Mouse (Mus musculus) intestine, embryonic 15.5 days (tissue): ENCODE measurements around the gene Cemip2. TPM values are rescaled to one million over a fixed set of nuclear protein-coding genes. Genes with fewer than 3 reads are reported as not detected.

Source experiments
- ATAC-seq: fragments of 200-750 bp; cut with Nextera tagmentation; 2 replicates; pipeline ENCODE4 v1.8.0; 2017; ENCODE audit warnings: moderate TSS enrichment, moderate library complexity
- H3K27ac ChIP-seq: fragments of 300-500 bp; sonication (generic); 2 replicates; pipeline ENCODE4 v1.5.1; 2015; ENCODE audit warnings: mild to moderate bottlenecking, inconsistent platforms
- H3K27me3 ChIP-seq: fragments of 300-500 bp; sonication (generic); replicated peaks from 2 replicates; pipeline ENCODE4 v1.6.1; 2015; ENCODE audit warnings: inconsistent platforms
- H3K36me3 ChIP-seq: fragments of 300-500 bp; sonication (generic); 2 replicates; pipeline ENCODE4 v1.6.1; 2015; ENCODE audit warnings: inconsistent platforms
- H3K4me1 ChIP-seq: fragments of 300-500 bp; sonication (generic); replicated peaks from 2 replicates; pipeline ENCODE4 v1.6.1; 2015; ENCODE audit warnings: inconsistent platforms
- H3K4me2 ChIP-seq: fragments of 300-500 bp; sonication (generic); replicated peaks from 2 replicates; pipeline ENCODE4 v1.6.1; 2015; ENCODE audit warnings: mild to moderate bottlenecking, inconsistent platforms
- H3K4me3 ChIP-seq: fragments of 300-500 bp; sonication (generic); replicated peaks from 2 replicates; pipeline ENCODE4 v1.5.1; 2015; ENCODE audit warnings: inconsistent platforms
- H3K9ac ChIP-seq: fragments of 300-500 bp; sonication (generic); 2 replicates; pipeline ENCODE4 v1.6.1; 2015; ENCODE audit warnings: inconsistent platforms
- H3K9me3 ChIP-seq: fragments of 300-500 bp; sonication (generic); 2 replicates; pipeline ENCODE4 v1.6.1; 2016; ENCODE audit warnings: inconsistent platforms
- WGBS: fragments of 180-500 bp; shearing (Covaris S2); methylation state at CpG from one replicate; pipeline ENCODE4 v1.1.7; 2015; 5-methylcytosine and 5-hydroxymethylcytosine counted together
- polyA plus RNA-seq: library from polyadenylated mRNA; unstranded; fragments of >200 nt; fragmentation: Nextera tagmentation; extraction: Ambion mirVana; gene quantifications from 2 replicates; pipeline ENCODE4 v1.2.1, GENCODE M21; 2015

Gene Cemip2
- polyA plus RNA-seq, 1 experiment from 2014 or later, result 12.0 TPM

- H3K27me3 ChIP-seq, result no peaks in the 10 kb centered on the region
- peaks cover 4% of the 10 kb centered on the region; the same call in 1 of the 2 replicates for H3K36me3 ChIP-seq
- H3K27ac ChIP-seq, result no peak overlapping the region
- no peak for ATAC-seq
- no peak overlapping the region for H3K4me3 ChIP-seq
- H3K9ac ChIP-seq, result no peak overlapping the region
- 0 out of 2 replicates have a peak, but pooled peaks cover 4% of the 10 kb centered on the region for H3K4me1 ChIP-seq
- no peaks in the 10 kb centered on the region for H3K9me3 ChIP-seq
- 88% methylated on average over 5 of the region's 5 CpGs for whole genome bisulfite sequencing
- H3K4me2 ChIP-seq, result no peak overlapping the region
These were observed 46.0 kb downstream of the Cemip2 start for GRCm38 (mm10) chr19:21824146-21824545.

- Histone ChIP-seq H3K27ac (no peak overlapping the region), H3K4me3 (no peak overlapping the region), H3K9ac (no peak overlapping the region), H3K9me3 (no peaks in the 10 kb centered on the region), H3K4me2 (no peak overlapping the region), H3K27me3 (no peaks in the 10 kb centered on the region), H3K4me1 (0 out of 2 replicates have a peak, but pooled peaks cover 4% of the 10 kb centered on the region), H3K36me3 (peaks cover 4% of the 10 kb centered on the region; the same call in 1 of the 2 replicates)
- ATAC-seq, result no peak
- 90% methylated on average over 4 of the region's 4 CpGs for WGBS
These were observed 47.2 kb downstream of the Cemip2 start for GRCm38 (mm10) chr19:21825128-21825885.

DNA sequence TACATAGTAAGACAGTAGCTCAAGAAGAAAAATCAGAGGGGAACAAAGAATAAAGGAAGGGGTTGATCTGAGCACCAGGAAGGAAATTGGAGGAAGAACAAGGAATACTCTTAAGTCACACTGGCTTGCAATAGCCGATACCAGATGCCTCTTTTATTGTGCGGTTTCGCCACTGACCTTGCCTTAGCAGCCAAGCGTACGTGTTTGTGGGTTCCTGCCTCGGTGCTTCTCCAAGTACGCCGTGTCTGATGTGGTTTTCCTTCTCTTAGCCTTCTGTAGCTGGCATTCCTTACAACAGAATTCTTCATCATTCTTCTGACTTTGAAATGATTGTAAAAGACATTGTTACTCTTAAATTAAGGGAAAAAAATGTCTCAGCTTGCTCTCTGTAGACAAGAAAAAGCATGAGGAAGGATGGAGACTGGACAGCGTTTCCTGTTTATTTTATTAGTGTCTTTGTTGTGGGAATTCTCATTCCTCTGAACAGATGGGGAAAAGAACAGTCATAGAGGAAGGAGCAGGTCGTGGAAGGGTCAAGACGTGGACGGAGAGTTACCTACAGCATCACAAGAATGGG lies 55.4 kb downstream of the Cemip2 start:
- WGBS, result 60% methylated on average over 12 of the region's 12 CpGs
- Histone ChIP-seq H3K4me3 (no peak overlapping the region), H3K9me3 (no peaks in the 10 kb centered on the region), H3K9ac (no peak overlapping the region), H3K4me2 (no peak overlapping the region), H3K4me1 (no peaks in the 10 kb centered on the region), H3K27ac (no peak overlapping the region), H3K27me3 (no peaks in the 10 kb centered on the region), H3K36me3 (peaks cover 12% of the 10 kb centered on the region; the same call in 1 of the 2 replicates)
- ATAC-seq, result no peak

- Histone ChIP-seq H3K4me3 (no peak overlapping the region), H3K9ac (no peak overlapping the region), H3K27ac (no peak overlapping the region), H3K36me3 (peaks cover 12% of the 10 kb centered on the region; the same call in 1 of the 2 replicates), H3K4me2 (no peak overlapping the region), H3K4me1 (no peaks in the 10 kb centered on the region), H3K27me3 (no peaks in the 10 kb centered on the region), H3K9me3 (no peaks in the 10 kb centered on the region)
- 70% methylated on average over 7 of the region's 7 CpGs for WGBS
- no peak for ATAC-seq
These were observed 56.8 kb downstream of the Cemip2 start for GRCm38 (mm10) chr19:21834952-21835351.

GRCm38 (mm10) chr19:21850721-21851120 lies 72.6 kb downstream of the Cemip2 start:
- Histone ChIP-seq H3K4me2 (no peak overlapping the region), H3K27ac (no peak overlapping the region), H3K4me1 (no peaks in the 10 kb centered on the region), H3K9ac (no peak overlapping the region), H3K4me3 (no peak overlapping the region), H3K9me3 (no peaks in the 10 kb centered on the region), H3K36me3 (0 out of 2 replicates have a peak, but pooled peaks cover 2% of the 10 kb centered on the region), H3K27me3 (no peaks in the 10 kb centered on the region)
- WGBS, result 88% methylated on average over 10 of the region's 10 CpGs
- no peak for ATAC-seq

- Histone ChIP-seq H3K27me3 (no peaks in the 10 kb centered on the region), H3K27ac (no peak overlapping the region), H3K9me3 (no peaks in the 10 kb centered on the region), H3K4me3 (no peak overlapping the region), H3K36me3 (peaks cover 5% of the 10 kb centered on the region; the same call in 1 of the 2 replicates), H3K4me2 (no peak overlapping the region), H3K4me1 (no peaks in the 10 kb centered on the region), H3K9ac (no peak overlapping the region)
- WGBS, result 87% methylated on average over 5 of the region's 5 CpGs
- no peak for ATAC-seq
These were observed 76.5 kb downstream of the Cemip2 start for GRCm38 (mm10) chr19:21854526-21855228.

DNA sequence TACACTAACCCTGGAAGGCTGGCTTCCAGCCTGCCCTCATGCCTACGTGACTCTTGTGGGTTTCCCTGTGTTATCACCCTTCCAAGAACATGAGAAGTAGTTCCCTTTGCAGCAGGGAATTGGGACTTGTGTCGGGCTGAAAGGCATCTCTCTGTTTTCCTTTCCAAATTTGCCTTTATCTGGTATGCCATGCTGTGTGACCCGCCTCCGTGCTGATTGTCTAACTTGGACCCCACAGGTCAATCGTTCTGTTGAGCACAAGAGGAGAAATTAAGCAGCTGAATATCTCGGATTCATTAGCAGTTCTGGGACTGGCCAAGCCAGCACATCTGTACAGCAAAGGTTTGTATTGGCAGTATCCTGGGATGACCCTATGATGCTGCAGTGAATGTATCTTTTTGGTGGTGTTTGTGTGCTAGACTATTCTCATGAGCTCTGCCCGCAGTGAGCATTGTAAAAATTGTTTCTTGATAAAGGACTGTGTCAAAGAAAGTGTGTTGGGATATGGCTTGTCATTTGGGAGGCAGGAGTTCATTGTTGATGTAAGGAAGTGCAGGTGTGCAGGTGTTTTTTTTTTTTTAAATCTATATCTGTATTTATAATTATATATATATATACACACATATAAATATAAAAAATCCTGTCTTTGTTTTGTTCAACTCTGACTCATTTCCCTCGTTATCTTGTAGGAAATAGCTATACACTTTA lies 77.4 kb downstream of the Cemip2 start:
- peaks cover 5% of the 10 kb centered on the region; the same call in 1 of the 2 replicates for H3K36me3 ChIP-seq
- 85% methylated on average over 8 of the region's 8 CpGs for WGBS
- no peaks in the 10 kb centered on the region for H3K9me3 ChIP-seq
- H3K27ac ChIP-seq, result no peak overlapping the region
- no peak overlapping the region for H3K4me2 ChIP-seq
- H3K4me3 ChIP-seq, result no peak overlapping the region
- no peak for ATAC-seq
- H3K4me1 ChIP-seq, result no peaks in the 10 kb centered on the region
- no peaks in the 10 kb centered on the region for H3K27me3 ChIP-seq
- H3K9ac ChIP-seq, result no peak overlapping the region

DNA sequence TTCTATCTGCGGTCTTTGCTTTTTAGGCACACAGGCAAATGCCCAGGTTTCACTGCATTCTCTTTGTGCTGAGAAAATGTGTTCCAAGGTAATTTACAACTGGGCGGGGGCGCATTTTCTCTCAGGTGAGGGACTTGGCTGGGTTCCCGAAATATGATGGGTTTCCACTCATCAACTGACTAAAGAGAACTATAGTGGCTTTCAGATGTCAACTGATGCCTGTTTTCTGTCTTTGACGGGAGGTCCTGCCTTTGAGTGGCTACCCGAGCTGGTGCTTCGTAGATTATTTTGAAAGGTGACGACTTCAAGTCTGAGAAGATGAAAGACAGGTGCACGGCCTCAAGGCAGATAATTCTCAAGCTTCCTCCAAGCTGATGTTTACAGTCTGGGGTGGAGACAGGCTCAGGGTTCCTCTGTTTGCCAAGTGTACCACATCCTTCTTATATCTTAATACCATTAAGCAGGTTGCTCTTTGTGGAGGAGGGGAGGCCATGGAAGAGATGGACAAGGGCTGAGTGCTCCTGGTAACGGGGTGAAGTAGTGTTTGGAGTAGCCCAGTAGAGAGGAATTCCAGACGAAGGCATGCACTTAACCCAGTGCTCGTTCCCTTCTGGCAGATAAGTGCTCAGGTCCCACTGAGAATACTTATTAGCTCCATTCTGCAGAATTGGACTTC lies 80.8 kb downstream of the Cemip2 start:
- ATAC-seq, result peak; percentile 55; the same call in 1 of the 2 replicates
- no peaks in the 10 kb centered on the region for H3K9me3 ChIP-seq
- no peaks in the 10 kb centered on the region for H3K4me1 ChIP-seq
- no peak overlapping the region for H3K4me2 ChIP-seq
- no peaks in the 10 kb centered on the region for H3K27me3 ChIP-seq
- no peak overlapping the region for H3K9ac ChIP-seq
- 48% methylated on average over 12 of the region's 12 CpGs for WGBS
- peaks cover 3% of the 10 kb centered on the region; the same call in 1 of the 2 replicates for H3K36me3 ChIP-seq
- no peak overlapping the region for H3K27ac ChIP-seq
- H3K4me3 ChIP-seq, result no peak overlapping the region

DNA sequence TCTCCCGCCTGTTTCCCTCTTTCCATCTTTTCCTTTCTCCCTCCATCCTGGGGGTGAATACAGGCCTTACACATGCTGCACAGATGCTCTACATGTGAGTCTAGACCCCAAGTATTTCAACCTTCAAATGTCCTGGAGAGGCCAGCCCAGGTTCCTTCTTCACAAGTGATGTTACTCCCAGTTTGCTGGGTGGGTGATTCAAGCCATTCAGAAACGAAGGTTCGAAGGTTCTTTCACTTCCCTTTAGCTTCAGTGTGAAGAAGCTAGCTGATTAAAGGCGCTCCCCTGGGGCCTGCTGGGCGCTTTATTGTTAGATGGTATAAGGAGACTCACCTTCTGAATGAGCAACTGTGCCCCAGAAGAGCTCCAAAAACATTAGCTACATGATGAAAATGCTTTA lies 82.0 kb downstream of the Cemip2 start:
- Histone ChIP-seq H3K9me3 (no peaks in the 10 kb centered on the region), H3K27ac (no peak overlapping the region), H3K27me3 (no peaks in the 10 kb centered on the region), H3K4me3 (no peak overlapping the region), H3K4me2 (no peak overlapping the region), H3K36me3 (peaks cover 3% of the 10 kb centered on the region; the same call in 1 of the 2 replicates), H3K9ac (no peak overlapping the region), H3K4me1 (no peaks in the 10 kb centered on the region)
- no peak for ATAC-seq
- WGBS, result 81% methylated on average over 5 of the region's 5 CpGs

GRCm38 (mm10) chr19:21860894-21861293 lies 82.8 kb downstream of the Cemip2 start:
- H3K9ac ChIP-seq, result no peak overlapping the region
- 84% methylated on average over 6 of the region's 6 CpGs for WGBS
- peaks cover 3% of the 10 kb centered on the region; the same call in 1 of the 2 replicates for H3K36me3 ChIP-seq

DNA sequence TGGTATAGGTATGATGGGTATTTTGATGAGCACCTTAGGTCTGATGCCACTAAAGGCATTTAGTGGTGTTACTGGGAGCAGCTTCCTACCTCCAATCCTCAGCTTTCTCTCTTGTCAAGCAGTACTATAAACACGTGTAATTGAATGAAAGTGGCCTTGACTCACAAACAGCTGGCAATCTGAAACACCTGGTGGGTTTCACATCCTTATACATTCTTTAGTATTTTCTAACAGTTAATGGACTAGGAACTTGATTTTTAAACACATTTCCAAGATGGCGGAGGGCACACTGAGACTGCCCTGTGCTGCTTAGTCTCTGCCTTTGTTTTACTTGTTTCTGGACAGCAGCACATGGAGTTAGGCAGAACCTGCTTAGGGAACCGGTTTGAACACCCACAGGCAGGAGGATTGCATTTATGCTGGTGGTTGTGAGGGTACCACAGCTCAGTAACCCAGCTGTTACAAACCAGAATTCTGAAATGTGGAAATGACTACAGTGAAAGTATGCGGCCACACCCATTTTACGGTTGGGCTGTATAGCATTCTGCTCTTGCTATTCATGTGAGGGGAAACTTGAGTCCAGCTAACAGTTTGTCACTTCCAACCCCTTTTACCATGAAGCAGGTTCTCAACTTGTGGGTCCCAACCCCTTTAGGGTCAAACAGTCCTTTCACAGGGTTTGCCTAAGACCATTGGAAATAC lies 84.3 kb downstream of the Cemip2 start:
- H3K4me2 ChIP-seq, result no peak overlapping the region
- H3K9me3 ChIP-seq, result no peaks in the 10 kb centered on the region
- no peak overlapping the region for H3K9ac ChIP-seq
- no peak for ATAC-seq
- H3K4me1 ChIP-seq, result no peaks in the 10 kb centered on the region
- H3K36me3 ChIP-seq, result no peaks in the 10 kb centered on the region
- no peaks in the 10 kb centered on the region for H3K27me3 ChIP-seq
- H3K27ac ChIP-seq, result no peak overlapping the region
- no peak overlapping the region for H3K4me3 ChIP-seq
- 87% methylated on average over 5 of the region's 5 CpGs for WGBS

More at GRCm38 (mm10) chr19:21860894-21861293, 82.8 kb downstream of the Cemip2 start:
- Histone ChIP-seq H3K4me2 (no peak overlapping the region), H3K27me3 (no peaks in the 10 kb centered on the region), H3K9me3 (no peaks in the 10 kb centered on the region), H3K4me1 (no peaks in the 10 kb centered on the region), H3K4me3 (no peak overlapping the region), H3K27ac (no peak overlapping the region)
- no peak for ATAC-seq
